Mouse (Mus musculus) left cerebral cortex, postnatal 36 days (tissue): ENCODE data around the gene Sod3. TPM values are rescaled to one million over a fixed set of nuclear protein-coding genes. Genes with fewer than 3 reads are reported as not detected.

Experiments
- DNase-seq, 2 experiments: peaks; one replicate each; pipeline ENCODE4 v3.0.0; 2021 to 2022; ENCODE audit warnings: low spot score in 2 of 2, mixed read lengths in 1 of 2
- intact Hi-C: fragments of 180-260 bp; cut with DNase I; formaldehyde crosslinking; loops from one replicate; pipeline ENCODE4 v1.15.1; 2025
- total RNA-seq, 2 experiments: library from RNA; stranded (reverse); gene quantifications; 2 replicates each; pipeline ENCODE4 v1.2.3; 2021

Gene Sod3
- 1 to 10 TPM; 6.3 to 7.0 TPM for total RNA-seq

GRCm38 (mm10) chr5:52363468-52364150, at the start of gene Sod3:
Gene Sod3 (plus strand): TSS chr5:52363791.
- intact Hi-C loops = no loop called here
- DNase-seq = no peak

- intact Hi-C loops = no loop called here
These were observed 46.7 kb upstream of the Sod3 start for GRCm38 (mm10) chr5:52316926-52317325.

GRCm38 (mm10) chr5:52319499-52319898, 44.1 kb upstream of the Sod3 start:
- DNase-seq = no peak
- intact Hi-C loops = no loop called here

More at GRCm38 (mm10) chr5:52316926-52317325, 46.7 kb upstream of the Sod3 start:
- no peak for DNase-seq

- DNase-seq = no peak
- intact Hi-C loops = no loop called here
These were observed 31.5 kb upstream of the Sod3 start for GRCm38 (mm10) chr5:52332120-52332519.

- intact Hi-C loops = no loop called here
- no peak for DNase-seq
These were observed 28.0 kb upstream of the Sod3 start for GRCm38 (mm10) chr5:52335590-52335989.

GRCm38 (mm10) chr5:52339134-52339533, 24.5 kb upstream of the Sod3 start:
- intact Hi-C loops = no loop called here
- no peak for DNase-seq

GRCm38 (mm10) chr5:52346890-52347289, 16.7 kb upstream of the Sod3 start:
- no peak for DNase-seq
- intact Hi-C loops = no loop called here

- no peak for DNase-seq
- intact Hi-C loops = no loop called here
These were observed 13.1 kb upstream of the Sod3 start for GRCm38 (mm10) chr5:52350451-52350850.

GRCm38 (mm10) chr5:52351561-52351960, 12.0 kb upstream of the Sod3 start:
- intact Hi-C loops = no loop called here
- DNase-seq = no peak

GRCm38 (mm10) chr5:52352730-52353129, 10.9 kb upstream of the Sod3 start:
- intact Hi-C loops = no loop called here
- no peak for DNase-seq

GRCm38 (mm10) chr5:52354441-52354840, 9.2 kb upstream of the Sod3 start:
- no peak for DNase-seq
- intact Hi-C loops = no loop called here

- DNase-seq = no peak
- intact Hi-C loops = no loop called here
These were observed 8.0 kb upstream of the Sod3 start for GRCm38 (mm10) chr5:52355612-52356011.

- intact Hi-C loops = no loop called here
- no peak for DNase-seq
These were observed 6.3 kb upstream of the Sod3 start for GRCm38 (mm10) chr5:52357175-52357754.

- intact Hi-C loops = no loop called here
- DNase-seq = no peak
These were observed 5.5 kb upstream of the Sod3 start for GRCm38 (mm10) chr5:52358120-52358519.

- intact Hi-C loops = no loop called here
- DNase-seq = no peak
These were observed 3.1 kb upstream of the Sod3 start for GRCm38 (mm10) chr5:52360286-52361049.

GRCm38 (mm10) chr5:52362776-52363467, 669 bp upstream of the Sod3 start:
- no peak for DNase-seq
- intact Hi-C loops = no loop called here

GRCm38 (mm10) chr5:52364521-52364920, 930 bp downstream of the Sod3 start:
- intact Hi-C loops = no loop called here
- DNase-seq = no peak

- intact Hi-C loops = no loop called here
- DNase-seq = peak in 1 of 2 experiments; percentile 23
These were observed 2.3 kb downstream of the Sod3 start for GRCm38 (mm10) chr5:52365930-52366329.

GRCm38 (mm10) chr5:52366661-52367060, 3.1 kb downstream of the Sod3 start:
- intact Hi-C loops = no loop called here
- DNase-seq = no peak
